Mouse (Mus musculus) intestine, postnatal 0 days (tissue): Measurements from ENCODE around the gene Otos. TPM values are rescaled to one million over a fixed set of nuclear protein-coding genes. Genes with fewer than 3 reads are reported as not detected.

Source experiments
- ATAC-seq: fragments of 200-750 bp; cut with Nextera tagmentation; 2 replicates; pipeline ENCODE4 v1.8.0; 2017; ENCODE audit warnings: mild to moderate bottlenecking, moderate TSS enrichment, moderate library complexity
- H3K27ac ChIP-seq: fragments of 300-500 bp; sonication (generic); 2 replicates; pipeline ENCODE4 v1.5.1; 2014; ENCODE audit warnings: mild to moderate bottlenecking, low read depth, low read length, moderate library complexity
- H3K27me3 ChIP-seq: fragments of 300-500 bp; sonication (generic); replicated peaks from 2 replicates; pipeline ENCODE4 v1.6.1; 2014; ENCODE audit warnings: low read length, mixed read lengths; ENCODE audit not compliant: control insufficient read depth, insufficient read depth
- H3K36me3 ChIP-seq: fragments of 300-500 bp; sonication (generic); 2 replicates; pipeline ENCODE4 v1.6.1; 2014; ENCODE audit warnings: mild to moderate bottlenecking, moderate library complexity; ENCODE audit not compliant: control insufficient read depth, insufficient read depth
- H3K4me1 ChIP-seq: fragments of 300-500 bp; sonication (generic); replicated peaks from 2 replicates; pipeline ENCODE4 v1.6.1; 2014; ENCODE audit warnings: antibody characterized with exemption, low read length, mixed read lengths; ENCODE audit not compliant: control insufficient read depth, insufficient read depth
- H3K4me2 ChIP-seq: fragments of 300-500 bp; sonication (generic); replicated peaks from 2 replicates; pipeline ENCODE4 v1.6.1; 2014; ENCODE audit warnings: low read depth, mild to moderate bottlenecking, moderate library complexity
- H3K4me3 ChIP-seq: fragments of 300-500 bp; sonication (generic); 2 replicates; pipeline ENCODE4 v1.5.1; 2014; ENCODE audit warnings: low read depth, low read length
- H3K9ac ChIP-seq: fragments of 300-500 bp; sonication (generic); 2 replicates; pipeline ENCODE4 v1.6.1; 2014; ENCODE audit warnings: mild to moderate bottlenecking, low read depth, low read length
- H3K9me3 ChIP-seq: fragments of 300-500 bp; sonication (generic); 2 replicates; pipeline ENCODE4 v1.6.1; 2016; ENCODE audit warnings: mixed run types; ENCODE audit not compliant: control insufficient read depth
- CTCF ChIP-seq: sonication (generic); IDR thresholded peaks from 2 replicates; pipeline ENCODE4 v1.5.1; 2016; ENCODE audit warnings: low read depth, mild to moderate bottlenecking, control low read depth, antibody characterized with exemption, moderate library complexity
- WGBS: fragments of 180-500 bp; shearing (Covaris S2); extraction: QIAGEN DNeasy Blood & Tissue Kit; methylation state at CpG from one replicate; pipeline ENCODE4 v1.1.7; 2014; 5-methylcytosine and 5-hydroxymethylcytosine counted together
- polyA plus RNA-seq: library from polyadenylated mRNA; unstranded; fragments of >200 nt; fragmentation: Nextera tagmentation; extraction: Ambion mirVana; gene quantifications from 2 replicates; pipeline ENCODE4 v1.2.1, GENCODE M21; 2015

Otos gene
- polyA plus RNA-seq, 1 experiment from 2014 or later: not detected

DNA sequence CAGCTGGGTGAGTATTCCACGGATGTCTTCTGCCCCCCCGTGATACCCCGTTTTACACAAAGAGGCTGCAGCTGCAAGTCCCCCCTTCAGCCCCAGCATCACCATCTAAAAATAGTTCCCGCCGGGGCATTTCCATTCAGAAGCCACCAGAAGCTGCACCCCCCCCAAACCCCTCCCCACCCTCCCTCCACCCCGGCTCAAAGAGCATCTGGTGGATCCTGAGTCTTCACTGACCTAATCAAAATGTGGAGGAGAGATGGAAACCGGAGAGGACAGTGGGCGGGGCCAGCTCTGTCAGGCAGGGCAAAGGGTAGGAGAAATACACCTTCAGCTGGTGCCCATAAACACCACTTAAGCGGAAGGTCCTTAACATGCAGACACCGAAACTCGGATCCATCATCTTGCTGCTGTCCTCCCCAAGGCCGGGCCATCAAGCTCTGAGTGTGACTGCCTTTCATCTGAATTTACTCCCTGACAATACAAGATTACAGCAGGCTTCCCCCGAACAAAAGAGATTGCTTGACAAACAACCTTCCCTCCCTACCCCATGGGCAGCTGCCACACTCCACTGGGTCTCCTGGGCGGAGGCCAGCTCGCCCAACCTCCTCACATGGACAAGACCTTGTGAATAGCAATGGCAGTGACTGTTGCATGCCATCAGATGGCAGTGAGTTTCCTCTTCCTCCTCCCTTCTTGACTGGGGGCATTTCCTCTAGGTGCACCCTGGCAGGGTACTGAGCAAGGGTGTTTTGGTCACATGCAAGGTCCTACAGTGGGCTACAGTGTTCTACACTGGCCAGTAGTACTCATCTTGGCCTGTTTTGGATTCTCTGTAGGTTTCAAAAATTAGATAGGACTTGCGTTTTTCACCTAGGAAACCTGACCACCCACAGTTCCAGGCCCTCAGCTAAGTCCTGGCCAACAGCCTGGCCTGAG is 32.3 kb upstream of the Otos start:
- TF ChIP-seq CTCF: no peak
- H3K9me3 ChIP-seq: no peaks in the 10 kb centered on the region
- ATAC-seq: no peak
- H3K4me1 ChIP-seq: no peaks in the 10 kb centered on the region
- no peak overlapping the region for H3K9ac ChIP-seq
- no peak overlapping the region for H3K4me2 ChIP-seq
- no peaks in the 10 kb centered on the region for H3K36me3 ChIP-seq
- H3K4me3 ChIP-seq: no peak overlapping the region
- H3K27me3 ChIP-seq: no peaks in the 10 kb centered on the region
- no peak overlapping the region for H3K27ac ChIP-seq
- 29% methylated on average over 16 of the region's 16 CpGs for WGBS

DNA sequence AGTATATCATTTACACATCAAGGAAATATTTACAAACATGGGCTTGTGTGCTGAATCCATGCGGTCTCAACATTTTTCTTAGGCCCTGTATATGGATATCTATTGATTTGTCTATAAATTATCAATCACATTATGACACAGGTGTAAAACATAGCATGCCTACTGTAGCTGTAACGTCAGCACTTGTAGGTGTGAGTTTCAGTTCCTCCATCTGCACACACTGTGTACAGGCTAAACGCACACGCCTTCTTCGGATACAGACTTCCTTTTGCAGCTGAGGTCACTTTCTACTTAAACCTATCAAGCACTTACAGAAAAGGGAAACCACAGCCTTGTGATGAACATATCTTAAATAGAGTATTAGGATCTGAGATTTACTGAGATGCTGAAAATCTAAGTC is 30.1 kb upstream of the Otos start:
- WGBS: 76% methylated on average over 5 of the region's 5 CpGs
- no peak for ATAC-seq
- no peak overlapping the region for H3K27ac ChIP-seq
- H3K4me3 ChIP-seq: no peak overlapping the region
- no peak overlapping the region for H3K4me2 ChIP-seq
- no peaks in the 10 kb centered on the region for H3K9me3 ChIP-seq
- no peaks in the 10 kb centered on the region for H3K27me3 ChIP-seq
- no peaks in the 10 kb centered on the region for H3K36me3 ChIP-seq
- H3K9ac ChIP-seq: no peak overlapping the region
- no peaks in the 10 kb centered on the region for H3K4me1 ChIP-seq
- no peak for TF ChIP-seq CTCF

DNA sequence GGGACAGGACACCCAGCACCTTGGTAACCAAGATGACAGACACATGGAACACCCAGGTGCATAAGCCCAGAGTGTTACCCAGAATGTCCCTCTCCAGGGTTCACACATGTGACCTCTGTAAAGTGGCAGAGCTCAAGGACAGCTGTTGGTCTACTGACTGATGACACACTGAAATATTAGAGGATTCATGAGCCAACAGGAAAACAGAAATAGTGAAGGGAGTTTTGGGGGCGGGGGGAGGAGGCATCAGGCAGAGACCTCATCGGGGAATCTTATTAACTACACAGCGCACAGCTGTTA is 28.0 kb upstream of the Otos start:
- Histone ChIP-seq H3K4me2 (no peak overlapping the region), H3K4me1 (no peaks in the 10 kb centered on the region), H3K36me3 (no peaks in the 10 kb centered on the region), H3K9me3 (no peaks in the 10 kb centered on the region), H3K27ac (no peak overlapping the region), H3K9ac (no peak overlapping the region), H3K27me3 (no peaks in the 10 kb centered on the region), H3K4me3 (no peak overlapping the region)
- 80% methylated on average over 3 of the region's 3 CpGs for WGBS
- TF ChIP-seq CTCF: no peak
- no peak for ATAC-seq

DNA sequence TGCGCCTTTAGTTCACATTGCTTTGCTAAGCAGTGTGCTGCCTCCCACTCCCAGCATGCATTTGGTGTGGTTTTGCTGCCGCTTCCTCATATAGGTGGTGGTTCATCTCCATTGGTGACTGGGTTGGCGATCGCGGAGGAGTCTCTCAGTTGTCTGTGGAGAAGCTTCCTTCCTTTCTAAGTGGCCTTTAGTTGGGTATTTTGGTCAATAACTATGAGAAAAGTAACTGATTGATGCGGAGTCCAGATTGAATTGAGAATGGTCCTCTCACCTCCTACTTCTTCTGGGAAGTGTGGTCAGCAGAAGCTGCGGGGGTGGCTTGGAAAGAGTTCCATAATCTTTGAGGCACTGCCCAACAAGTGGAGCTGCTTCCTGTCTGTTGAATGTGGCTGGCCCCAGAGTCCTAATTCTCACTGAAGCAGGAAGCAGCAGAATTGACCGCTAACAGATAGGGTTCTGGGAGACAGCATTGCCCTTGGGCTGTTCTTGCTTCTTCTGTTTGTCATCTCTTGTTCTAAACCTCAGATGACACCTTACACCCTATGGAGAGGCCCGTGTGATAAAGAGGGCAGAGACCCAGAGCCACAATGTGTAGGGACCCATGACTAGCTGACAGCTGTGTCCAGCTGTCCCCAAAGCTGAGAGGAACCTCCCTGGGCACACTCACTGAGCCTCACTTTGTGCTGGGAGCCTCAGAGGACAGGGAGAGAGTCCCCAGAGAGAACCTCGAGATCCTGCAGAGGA is 27.5 kb upstream of the Otos start:
- no peak for ATAC-seq
- Histone ChIP-seq H3K27me3 (no peaks in the 10 kb centered on the region), H3K4me1 (no peaks in the 10 kb centered on the region), H3K9me3 (no peaks in the 10 kb centered on the region), H3K4me3 (no peak overlapping the region), H3K4me2 (no peak overlapping the region), H3K36me3 (no peaks in the 10 kb centered on the region), H3K27ac (no peak overlapping the region), H3K9ac (no peak overlapping the region)
- 68% methylated on average over 10 of the region's 10 CpGs for WGBS
- TF ChIP-seq CTCF: no peak

DNA sequence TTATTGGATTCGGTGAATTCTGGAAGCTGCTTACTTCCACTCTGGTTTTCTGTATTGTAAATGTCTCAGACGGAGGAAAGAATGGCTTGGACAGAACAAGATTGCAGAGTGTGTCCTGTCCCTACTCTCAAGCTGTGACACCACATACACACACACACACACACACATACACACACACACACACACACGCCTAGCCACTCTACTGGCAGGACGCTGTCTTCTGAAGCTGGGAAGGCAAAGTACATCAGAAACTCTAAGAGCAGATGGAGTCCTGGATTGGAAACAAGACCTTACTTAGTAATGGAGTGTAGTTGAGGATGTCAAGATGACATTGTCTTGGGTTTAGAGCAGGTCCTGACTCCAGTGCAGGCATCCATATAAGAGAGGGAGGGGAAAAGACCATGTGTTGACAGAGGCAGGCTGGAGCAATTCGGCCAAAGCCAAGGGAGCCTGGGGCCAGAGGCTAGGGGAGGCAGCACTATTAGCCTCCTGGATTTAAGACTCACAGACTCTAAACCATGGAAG is 24.7 kb upstream of the Otos start:
- no peak for TF ChIP-seq CTCF
- WGBS: 82% methylated on average over 5 of the region's 5 CpGs
- Histone ChIP-seq H3K27me3 (no peaks in the 10 kb centered on the region), H3K36me3 (no peaks in the 10 kb centered on the region), H3K4me3 (no peak overlapping the region), H3K9ac (no peak overlapping the region), H3K4me2 (no peak overlapping the region), H3K27ac (no peak overlapping the region), H3K9me3 (no peaks in the 10 kb centered on the region), H3K4me1 (no peaks in the 10 kb centered on the region)
- ATAC-seq: no peak

DNA sequence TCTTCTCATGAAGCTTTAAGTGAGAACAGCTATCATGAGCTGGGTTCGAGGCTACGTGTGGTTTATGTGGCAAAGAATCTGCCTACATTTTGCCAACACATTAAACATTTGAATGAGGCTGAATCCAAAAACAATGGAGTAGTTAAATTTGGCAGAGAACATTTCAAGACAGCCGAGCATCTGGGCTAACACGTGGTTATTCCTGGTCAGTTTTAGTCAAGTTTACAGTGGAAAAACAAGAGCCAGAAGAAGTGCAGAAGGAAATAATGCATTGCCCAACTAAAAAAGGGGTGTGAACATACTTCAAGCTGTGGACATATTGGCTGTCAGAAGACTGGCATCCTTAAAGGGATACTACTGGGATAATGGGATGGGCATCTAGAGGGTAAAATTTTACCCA is 22.7 kb upstream of the Otos start:
- Histone ChIP-seq H3K4me3 (no peak overlapping the region), H3K4me1 (no peaks in the 10 kb centered on the region), H3K9ac (no peak overlapping the region), H3K9me3 (no peaks in the 10 kb centered on the region), H3K27ac (no peak overlapping the region), H3K4me2 (no peak overlapping the region), H3K27me3 (no peaks in the 10 kb centered on the region), H3K36me3 (no peaks in the 10 kb centered on the region)
- 83% methylated on average over 4 of the region's 4 CpGs for WGBS
- ATAC-seq: no peak
- no peak for TF ChIP-seq CTCF
